Mouse (Mus musculus): Measurements from ENCODE around the gene Gpr152.

GRCm38 (mm10) chr19:4194021-4194724, 54.6 kb downstream of the Gpr152 start:
- TF ChIP-seq TAL1 (IDR thresholded peaks at IDR 0.05; ENCODE audit: low read length) (no peak), GATA1 (IDR thresholded peaks at IDR 0.05; ENCODE audit: low read length) (no peak)
